Mouse (Mus musculus): Measurements from ENCODE around the gene Borcs8.

Gene Borcs8

GRCm38 (mm10) chr8:70179082-70179481 lies 39.8 kb downstream of the Borcs8 start:
- DNase-seq (ENCODE audit: low read depth, low spot score): no peak

- DNase-seq (ENCODE audit: low read depth, low spot score): no peak
These were observed 42.1 kb downstream of the Borcs8 start for GRCm38 (mm10) chr8:70181212-70181902.

- peak; percentile 45 for DNase-seq (ENCODE audit: low read depth, low spot score)
These were observed 42.6 kb downstream of the Borcs8 start for GRCm38 (mm10) chr8:70181903-70182252.

- no peak for DNase-seq (ENCODE audit: low read depth, low spot score)
These were observed 43.9 kb downstream of the Borcs8 start for GRCm38 (mm10) chr8:70183194-70183593.

- no peak for DNase-seq (ENCODE audit: low read depth, low spot score)
These were observed 49.4 kb downstream of the Borcs8 start for GRCm38 (mm10) chr8:70188707-70189106.

- DNase-seq (ENCODE audit: low read depth, low spot score): no peak
These were observed 53.9 kb downstream of the Borcs8 start for GRCm38 (mm10) chr8:70193238-70193637.

- no peak for DNase-seq (ENCODE audit: low read depth, low spot score)
These were observed 54.9 kb downstream of the Borcs8 start for GRCm38 (mm10) chr8:70194191-70194590.

GRCm38 (mm10) chr8:70195762-70196161 lies 56.5 kb downstream of the Borcs8 start:
- DNase-seq (ENCODE audit: low read depth, low spot score): no peak
